Mouse (Mus musculus) central nervous system, embryonic 14 days (tissue): Measurements from ENCODE around the gene Fscn3. TPM values are rescaled to one million over a fixed set of nuclear protein-coding genes. Genes with fewer than 3 reads are reported as not detected.

Experiments used
- polyA plus RNA-seq: library from polyadenylated mRNA; depleted of rRNA; stranded (reverse); fragments of >200 nt; gene quantifications from 2 replicates; pipeline ENCODE4 v1.2.3, GENCODE M21; 2012; rRNA removed

The Fscn3 gene
- 0.05 and 0.11 TPM in 2 replicates for polyA plus RNA-seq

DNA sequence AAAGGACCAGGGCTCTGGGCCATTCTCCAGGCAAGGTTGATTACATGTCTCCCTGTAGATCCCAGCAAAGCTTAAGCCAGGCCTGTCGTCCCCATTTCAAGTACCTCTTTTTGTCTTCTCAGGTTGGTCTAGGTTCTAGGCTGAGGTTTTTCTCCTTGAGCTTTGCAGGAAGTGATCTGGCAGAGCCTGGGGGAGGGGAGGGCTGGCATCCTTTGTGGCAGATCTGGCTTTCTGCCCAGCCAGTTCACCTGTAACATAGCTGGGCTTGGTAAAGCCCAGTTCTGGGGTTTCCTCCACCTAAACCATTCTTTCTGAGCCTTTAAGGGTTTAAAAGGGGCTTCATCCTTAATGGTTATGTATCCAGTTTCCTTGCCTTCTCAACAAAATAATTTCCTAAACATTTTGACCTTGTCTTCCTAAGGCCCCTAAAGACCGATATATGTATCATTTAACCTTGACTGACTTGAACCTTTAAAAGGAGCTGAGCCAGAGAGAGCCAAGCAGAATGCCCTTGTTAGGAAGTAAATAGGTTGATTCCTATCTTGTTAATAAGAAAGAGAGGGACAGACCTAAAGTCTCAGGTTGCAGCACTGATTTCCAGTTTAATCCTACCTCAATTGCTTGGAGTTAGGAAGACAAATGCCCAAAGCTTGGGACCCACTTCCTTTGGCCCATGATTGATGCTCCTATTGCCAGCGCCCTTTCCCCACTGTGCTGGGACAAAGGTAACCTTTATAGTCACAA is at the start of gene Fscn3:
TSS of gene Fscn3 (plus strand) at position 694 of the 744 bp plus-strand sequence.

DNA sequence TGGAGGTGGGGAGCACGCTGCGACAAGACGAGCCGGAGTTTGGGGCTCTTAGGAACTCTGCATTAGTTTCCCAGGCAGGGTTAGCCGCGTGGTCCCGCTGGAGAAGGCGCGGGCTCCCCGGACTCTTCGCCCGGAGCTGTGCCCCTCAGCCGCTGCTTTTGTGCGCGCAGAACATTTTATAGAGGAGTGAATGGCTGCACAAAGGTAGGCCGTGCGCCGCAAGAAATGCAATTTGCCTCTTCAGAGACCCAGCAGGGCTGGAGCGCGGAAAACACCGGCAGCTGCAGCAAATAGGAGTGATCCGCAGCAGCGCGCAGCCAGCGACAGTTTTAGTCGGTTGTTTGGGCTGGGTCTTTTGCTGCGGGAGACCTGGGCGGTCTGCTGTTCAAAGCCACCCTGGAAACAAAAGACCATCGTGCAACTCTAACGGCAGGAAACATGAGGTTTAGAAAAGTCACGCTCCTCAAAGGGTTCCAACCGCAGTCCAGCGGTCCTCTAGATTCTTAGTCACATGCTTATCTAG is 29.8 kb upstream of the Fscn3 start, which contains the start of gene Zfp800:
TSS of gene Zfp800 (minus strand) at position 325 of the 523 bp plus-strand sequence.

DNA sequence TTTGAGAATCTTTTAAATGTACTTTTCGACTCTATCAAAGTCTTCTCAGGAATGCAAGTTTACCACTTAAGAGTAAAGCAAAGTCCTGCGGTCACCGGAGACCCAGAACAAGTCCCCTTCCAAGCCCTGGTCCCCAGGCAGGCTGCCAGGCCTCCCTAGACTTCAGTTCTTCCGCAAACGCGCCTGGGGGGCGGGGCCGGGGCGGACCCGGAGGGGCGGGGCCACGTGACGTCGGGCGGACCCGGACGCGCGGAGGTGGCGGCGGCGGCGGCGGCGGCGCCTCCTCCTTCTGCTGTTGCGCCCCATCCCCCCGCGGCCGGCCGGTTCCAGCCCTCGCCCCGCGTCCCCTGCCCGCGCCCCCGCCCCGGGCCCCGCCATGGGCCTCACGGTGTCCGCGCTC is 4.3 kb upstream of the Fscn3 start, which contains the start of gene Arf5:
TSS of gene Arf5 (plus strand) at position 248 of the 400 bp plus-strand sequence.

DNA sequence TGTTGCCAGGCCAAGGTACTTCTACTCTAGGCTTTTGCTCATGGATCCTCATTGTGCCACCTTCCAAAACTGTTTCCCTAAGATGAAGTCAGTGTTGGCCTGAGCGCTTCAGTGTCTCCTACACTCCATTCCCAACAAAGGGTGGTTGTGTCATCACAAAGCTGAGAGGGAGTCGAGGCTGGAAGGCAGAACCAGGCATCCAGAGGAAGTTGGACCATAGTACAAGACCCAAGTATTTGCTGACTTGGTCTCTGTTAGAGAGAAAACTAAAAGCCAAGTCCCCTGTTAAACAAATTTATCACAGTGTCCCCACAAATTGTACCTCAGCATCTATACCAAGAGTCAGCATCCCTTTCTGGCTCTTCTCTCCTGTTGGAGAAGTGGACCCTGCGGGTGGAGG is 701 bp downstream of the Fscn3 start, which contains the start of gene Gcc1:
TSS of gene Gcc1 (minus strand) at position 101 of the 400 bp plus-strand sequence.

DNA sequence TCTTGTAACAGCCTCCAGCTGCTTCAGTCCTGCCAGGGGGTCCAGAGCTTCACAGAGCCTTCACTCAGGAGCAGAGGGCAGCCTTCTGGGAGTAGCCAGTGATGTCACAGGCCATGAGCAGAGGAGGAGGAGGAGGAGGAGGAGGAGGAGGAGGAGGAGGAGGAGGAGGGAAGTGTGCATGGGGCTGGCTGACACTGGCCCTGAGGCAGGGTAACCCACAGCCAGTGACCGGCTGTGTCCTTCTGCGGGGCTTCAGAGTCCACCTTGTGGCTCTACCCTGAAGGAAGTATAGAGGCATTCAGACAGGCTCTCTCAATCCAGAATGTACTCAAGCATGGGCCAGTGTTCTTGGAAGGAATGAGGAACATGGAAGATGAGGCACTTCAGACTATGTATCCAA is 21.7 kb downstream of the Fscn3 start, which contains the start of gene Pax4:
TSS of gene Pax4 (minus strand) at position 101 of the 400 bp plus-strand sequence.

DNA sequence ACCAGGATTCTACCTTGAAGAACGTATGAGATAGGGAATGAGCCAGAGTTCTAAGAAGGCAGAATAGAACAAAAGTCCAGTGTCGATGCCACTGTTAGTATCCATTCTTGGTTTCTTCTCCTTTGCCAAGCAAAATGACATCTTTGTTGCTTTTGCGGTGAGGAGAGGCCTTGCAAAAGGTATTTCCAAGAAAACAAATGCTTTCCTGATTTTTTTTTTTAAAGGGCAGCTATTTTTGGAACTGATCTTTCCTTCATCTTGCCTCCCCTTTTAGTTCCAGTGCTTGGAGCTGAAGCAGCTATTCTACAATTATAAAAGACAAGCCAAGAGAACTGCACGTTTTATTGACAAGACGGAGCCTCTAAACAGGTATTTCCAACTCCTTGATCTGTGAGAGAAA is 47.2 kb downstream of the Fscn3 start, which contains the start of gene Snd1:
TSS of gene Snd1 (plus strand) at position 301 of the 400 bp plus-strand sequence.

Other genes starting within 250 kb of the Fscn3 start
- gene Zfp800, start 29.8 kb upstream of the Fscn3 start, polyA plus RNA-seq = 7.3 and 7.7 TPM in 2 replicates
- gene Arf5, start 4.2 kb upstream of the Fscn3 start, polyA plus RNA-seq = 342 and 357 TPM in 2 replicates
- gene Gcc1, start 601 bp downstream of the Fscn3 start, polyA plus RNA-seq = 8.4 and 9.3 TPM in 2 replicates
- gene Pax4, start 21.6 kb downstream of the Fscn3 start, polyA plus RNA-seq = 0.07 and 0.19 TPM in 2 replicates
- 65.3 and 80.5 TPM in 2 replicates for gene Snd1, start 47.4 kb downstream of the Fscn3 start, polyA plus RNA-seq